Mouse (Mus musculus) T-helper 2 cell (primary cell): ENCODE measurements at regions not wholly inside any gene's neighbourhood (a gene's known extent, or its start where the extent isn't known, plus 50 kb on each side); places are given as distances from the start of the nearest gene placed in this dataset.

Source experiments
- in situ Hi-C: fragments of 300-600 bp; cut with MboI, MseI; formaldehyde crosslinking; loops from one replicate; pipeline ENCODE4 v1.15.1; 2025; ENCODE audit warnings: high pct_unique_total_duplicates

DNA sequence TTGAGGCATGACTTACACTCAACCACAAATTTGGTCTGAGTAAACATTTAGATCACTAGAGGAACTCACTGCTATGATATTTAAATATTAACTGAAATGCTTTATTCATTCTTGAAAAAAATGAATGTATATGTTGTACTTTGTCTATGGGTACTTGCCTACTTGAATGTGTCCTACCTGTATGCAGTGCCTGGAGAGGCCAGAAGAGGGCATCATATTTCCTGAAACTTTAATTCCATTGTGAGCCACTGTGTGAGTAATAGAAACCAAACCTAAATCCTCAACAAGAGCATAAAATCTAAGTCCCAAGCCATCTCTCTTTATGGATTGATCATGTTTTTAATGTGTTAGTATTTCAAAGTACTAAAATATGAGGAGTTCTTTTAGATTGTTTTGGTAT is 1252.4 kb upstream of the Lrrtm3 start:
- in situ Hi-C loops: no loop called here

DNA sequence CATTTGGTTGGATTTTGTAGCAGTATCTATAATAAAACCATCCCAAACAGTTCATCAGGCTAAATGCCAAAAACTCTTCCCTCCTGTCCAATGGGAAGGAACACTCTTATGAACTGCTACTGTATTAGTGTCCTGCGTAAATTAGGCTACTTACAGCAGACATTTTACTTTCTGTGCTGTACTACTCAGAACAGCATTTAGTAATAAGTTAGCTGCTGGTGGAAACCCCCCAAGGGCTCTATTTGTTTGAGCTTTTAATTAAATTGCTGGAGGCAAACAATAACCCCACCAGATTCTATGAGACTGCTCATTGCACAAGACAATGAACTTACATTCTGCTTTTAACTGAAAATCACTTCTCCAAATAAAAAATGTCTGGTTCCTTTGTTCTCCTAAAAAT is 1240.3 kb upstream of the Lrrtm3 start:
- in situ Hi-C loops: loop anchor here (10.0 kb wide), 1 partner anchor 844 kb away; no protein-coding TSS in a partner anchor

DNA sequence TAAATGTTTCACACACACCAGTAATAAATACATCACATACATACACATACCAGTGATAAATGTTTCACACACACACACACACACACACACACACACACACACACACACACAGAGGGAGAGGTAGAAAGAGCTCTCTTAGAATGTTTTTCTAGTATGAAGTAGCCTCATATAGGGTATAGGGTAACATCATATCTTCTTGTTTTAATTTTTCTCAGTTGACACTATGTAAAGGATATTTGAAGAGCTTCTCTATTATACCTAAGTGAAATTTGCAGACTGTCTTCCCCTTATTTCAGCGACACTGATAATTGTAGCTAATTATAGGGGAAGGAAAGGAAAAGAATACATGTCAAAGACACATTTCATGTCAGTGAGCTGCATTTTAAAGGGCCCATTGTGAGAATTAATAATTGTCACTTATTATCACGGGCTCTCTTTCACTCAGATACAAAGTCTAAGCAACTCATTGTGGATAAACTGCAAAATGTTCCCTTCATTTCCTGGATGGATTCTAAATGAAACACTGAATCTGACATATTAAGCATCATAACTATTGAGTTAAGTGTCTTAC is 1234.8 kb upstream of the Lrrtm3 start:
- in situ Hi-C loops: no loop called here

DNA sequence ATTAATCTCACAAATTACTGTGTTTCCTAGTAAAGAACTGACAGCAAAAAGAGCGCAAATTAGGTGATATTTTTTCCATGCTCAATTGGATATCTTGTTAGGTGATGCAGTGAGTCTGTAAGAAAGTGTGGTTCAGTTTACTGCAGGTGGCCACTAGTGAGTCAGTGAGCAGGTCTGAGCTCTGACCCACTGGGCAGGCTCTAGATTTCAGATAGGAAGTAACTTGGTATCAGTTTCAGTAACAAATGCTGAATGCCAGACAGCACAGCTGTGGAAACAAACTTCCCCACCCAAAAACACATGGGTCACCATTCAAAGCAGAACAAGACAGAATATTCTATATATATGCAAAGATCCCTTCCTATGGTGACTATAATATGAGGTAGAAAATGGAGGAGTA is 1208.2 kb upstream of the Lrrtm3 start:
- in situ Hi-C loops: loop anchor here (10.0 kb wide), 1 partner anchor 1453 kb away; no protein-coding TSS in a partner anchor
